Mouse (Mus musculus): ENCODE results near the gene Lsm14b. TPM values are rescaled to one million over a fixed set of nuclear protein-coding genes. Genes with fewer than 3 reads are reported as not detected.

Lsm14b gene
- total RNA-seq, 2 experiments from 2014 or later = 50.7 to 52.8 TPM

- intact Hi-C loops (cut with DNase I) = no loop called here
- no peak for DNase-seq
These were observed 11.1 kb upstream of the Lsm14b start for GRCm38 (mm10) chr2:180013686-180014085.

GRCm38 (mm10) chr2:180017632-180018031 lies 7.2 kb upstream of the Lsm14b start:
- no peak for DNase-seq
- intact Hi-C loops (cut with DNase I) = no loop called here

- intact Hi-C loops (cut with DNase I) = no loop called here
- no peak for DNase-seq
These were observed 6.2 kb upstream of the Lsm14b start for GRCm38 (mm10) chr2:180018573-180018972.

GRCm38 (mm10) chr2:180020091-180020661 lies 4.6 kb upstream of the Lsm14b start:
- intact Hi-C loops (cut with DNase I) = no loop called here
- no peak for DNase-seq

- DNase-seq = no peak
- intact Hi-C loops (cut with DNase I) = no loop called here
These were observed 3.9 kb upstream of the Lsm14b start for GRCm38 (mm10) chr2:180020919-180021318.

- intact Hi-C loops (cut with DNase I) = no loop called here
- no peak for DNase-seq
These were observed 2.0 kb upstream of the Lsm14b start for GRCm38 (mm10) chr2:180022751-180023150.

GRCm38 (mm10) chr2:180025135-180025860 lies 511 bp downstream of the Lsm14b start:
- intact Hi-C loops (cut with DNase I) = loop anchor here (2.0 kb wide), 1 partner anchor 48 kb away; the partner anchor contains the start of gene Taf4
- DNase-seq = peak; percentile 56 to 63

GRCm38 (mm10) chr2:180025861-180026200 lies 1.0 kb downstream of the Lsm14b start:
- intact Hi-C loops (cut with DNase I) = loop anchor here (1.0 to 2.0 kb wide), 2 partner anchors 14 to 49 kb away; partner anchors contain the start of gene Taf4
- no peak for DNase-seq

GRCm38 (mm10) chr2:180027768-180028167 lies 3.0 kb downstream of the Lsm14b start:
- intact Hi-C loops (cut with DNase I) = no loop called here
- no peak for DNase-seq

GRCm38 (mm10) chr2:180031270-180031669 lies 6.5 kb downstream of the Lsm14b start:
- intact Hi-C loops (cut with DNase I) = no loop called here
- no peak for DNase-seq

- no peak for DNase-seq
- intact Hi-C loops (cut with DNase I) = no loop called here
These were observed 8.1 kb downstream of the Lsm14b start for GRCm38 (mm10) chr2:180032925-180033324.

GRCm38 (mm10) chr2:180033956-180034355 lies 9.2 kb downstream of the Lsm14b start:
- no peak for DNase-seq
- intact Hi-C loops (cut with DNase I) = no loop called here

GRCm38 (mm10) chr2:180034753-180035152 lies 10.0 kb downstream of the Lsm14b start:
- intact Hi-C loops (cut with DNase I) = no loop called here
- no peak for DNase-seq

GRCm38 (mm10) chr2:180040406-180040805 lies 15.6 kb downstream of the Lsm14b start:
- intact Hi-C loops (cut with DNase I) = loop anchor here (1.0 kb wide), 1 partner anchor 14 kb away; no protein-coding TSS in a partner anchor

GRCm38 (mm10) chr2:180041577-180042255 lies 16.9 kb downstream of the Lsm14b start:
- intact Hi-C loops (cut with DNase I) = no loop called here
- DNase-seq = peak in 1 of 2 experiments; percentile 32

More at GRCm38 (mm10) chr2:180040406-180040805, 15.6 kb downstream of the Lsm14b start:
- no peak for DNase-seq

GRCm38 (mm10) chr2:180042256-180042857 lies 17.6 kb downstream of the Lsm14b start, which contains the start of the genes Psma7 and Ss18l1:
TSS of gene Psma7 (minus strand) at chr2:180042433.
TSS of gene Ss18l1 (plus strand) at chr2:180042509.
- intact Hi-C loops (cut with DNase I) = no loop called here
- peak; percentile 92 to 93 for DNase-seq

GRCm38 (mm10) chr2:180042858-180043515 lies 18.2 kb downstream of the Lsm14b start:
- intact Hi-C loops (cut with DNase I) = no loop called here
- DNase-seq = peak; percentile 70 to 80

- DNase-seq = peak; percentile 50 to 72
- intact Hi-C loops (cut with DNase I) = loop anchor here (1.0 kb wide), 2 partner anchors 71 to 128 kb away; no protein-coding TSS in a partner anchor
These were observed 20.5 kb downstream of the Lsm14b start for GRCm38 (mm10) chr2:180045283-180045682.

- intact Hi-C loops (cut with DNase I) = no loop called here
- no peak for DNase-seq
These were observed 22.8 kb downstream of the Lsm14b start for GRCm38 (mm10) chr2:180047580-180047979.

GRCm38 (mm10) chr2:180047980-180048635 lies 23.3 kb downstream of the Lsm14b start:
- intact Hi-C loops (cut with DNase I) = no loop called here
- DNase-seq = no peak

Measured in heart, postnatal 10 days (tissue).